Mouse (Mus musculus) skeletal muscle tissue, postnatal 0 days (tissue): ENCODE measurements around the gene Syt7. TPM values are rescaled to one million over a fixed set of nuclear protein-coding genes. Genes with fewer than 3 reads are reported as not detected.

Experiments used
- polyA plus RNA-seq: library from polyadenylated mRNA; unstranded; fragments of >200 nt; fragmentation: Nextera tagmentation; extraction: Ambion mirVana; gene quantifications from 2 replicates; pipeline ENCODE4 v1.2.1, GENCODE M21; 2015

Syt7 gene
- polyA plus RNA-seq, result 0.59 and 1.6 TPM in 2 replicates

DNA sequence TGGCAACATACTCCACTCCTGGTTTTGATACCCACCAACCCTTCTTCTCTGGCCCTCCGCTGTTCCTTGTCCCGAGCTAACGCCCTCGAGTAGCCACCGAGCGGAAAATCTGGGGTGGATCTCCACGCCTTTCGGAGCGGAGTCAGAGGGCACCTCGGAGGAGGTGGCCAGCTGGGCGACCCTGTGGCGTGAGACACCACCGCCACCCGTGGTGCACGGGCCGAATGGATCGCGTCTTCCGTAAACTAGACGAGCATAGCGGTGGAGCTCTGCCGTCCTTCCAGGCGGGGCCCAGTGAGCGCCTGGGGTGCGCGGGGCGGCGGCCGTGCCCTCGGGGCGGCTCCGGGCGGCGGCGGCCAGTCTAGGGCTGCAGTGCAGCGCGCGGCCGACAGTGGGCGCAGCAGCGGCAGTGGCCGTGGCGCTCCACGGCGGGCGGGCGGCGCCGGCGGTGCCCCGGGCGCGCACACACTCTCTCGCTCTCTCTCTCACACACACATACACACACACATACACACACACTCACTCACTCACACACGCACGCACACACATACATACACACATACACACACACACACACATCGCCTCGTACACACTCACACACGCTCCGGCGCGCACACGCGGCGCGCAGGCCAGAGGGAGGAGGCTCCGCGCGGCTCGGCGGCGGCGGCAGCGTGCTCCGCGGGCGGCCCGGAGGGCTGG is at the start of gene Syt7:
Gene Syt7, plus strand, starts transcription at position 476 of the 699 bp plus-strand sequence.

DNA sequence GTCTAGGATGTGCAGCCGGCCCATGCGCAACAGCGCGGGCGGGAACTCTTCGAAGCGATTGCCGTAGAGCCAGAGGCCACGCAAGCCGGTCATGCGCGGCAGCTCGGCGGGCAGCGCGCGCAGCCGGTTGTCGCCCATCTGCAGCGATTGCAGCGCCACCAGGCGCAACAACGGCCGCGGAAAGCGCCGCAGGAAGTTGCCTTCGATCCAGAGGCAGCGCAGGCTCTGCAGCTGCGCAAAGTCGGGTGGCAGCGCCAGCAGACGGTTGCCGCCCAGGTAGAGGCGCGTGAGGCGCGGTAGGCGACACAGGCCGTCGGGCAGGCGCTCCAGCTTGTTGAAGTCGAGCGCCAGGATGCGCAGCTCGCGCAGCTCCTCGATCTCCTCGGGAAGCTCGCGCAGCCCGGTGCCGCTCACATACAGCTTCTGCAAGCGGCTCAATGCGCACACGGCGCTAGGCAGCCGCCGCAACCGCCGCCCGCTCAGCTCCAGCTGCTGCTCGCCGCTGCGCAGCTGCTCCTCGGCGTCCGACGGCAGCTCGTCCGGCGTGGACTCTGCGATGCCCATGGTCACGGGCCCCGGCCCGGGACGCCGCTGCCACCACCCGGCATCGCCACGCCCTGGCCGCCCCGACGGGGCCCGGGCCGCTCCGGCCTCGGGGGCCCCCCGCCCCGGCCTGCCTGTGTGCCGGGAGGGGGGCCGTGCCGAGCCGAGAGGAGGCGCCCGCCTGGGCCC is 68.0 kb downstream of the Syt7 start, which contains the start of gene Lrrc10b:
Gene Lrrc10b, minus strand, starts transcription at position 722 of the 732 bp plus-strand sequence.

DNA sequence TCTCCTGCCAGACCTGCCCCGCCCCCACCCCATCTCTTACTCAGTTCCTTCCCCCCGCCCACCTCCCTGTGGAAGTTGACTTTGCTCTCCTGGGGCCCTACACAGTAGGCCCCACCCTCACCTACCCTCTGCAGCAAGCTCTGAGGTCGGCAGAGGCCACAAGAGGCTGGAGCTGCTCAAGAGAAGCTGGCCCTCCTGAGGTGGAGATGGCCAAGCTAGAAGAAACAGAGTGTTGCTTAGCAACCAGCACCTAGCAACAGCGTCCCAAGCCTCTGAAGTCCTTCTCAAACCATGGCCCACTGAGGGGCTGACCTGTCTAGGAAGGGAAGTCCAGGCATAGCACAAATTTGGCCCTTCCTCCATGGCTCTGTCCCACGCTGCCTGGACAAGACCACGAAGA is 93.8 kb downstream of the Syt7 start, which contains the start of gene Ppp1r32:
Gene Ppp1r32, minus strand, starts transcription at position 226 of the 400 bp plus-strand sequence.

Other genes starting within 250 kb of the Syt7 start
- 17.8 and 22.6 TPM in 2 replicates for gene Fads1, start 206.2 kb upstream of the Syt7 start, polyA plus RNA-seq
- 273 and 290 TPM in 2 replicates for gene Tmem258, start 185.1 kb upstream of the Syt7 start, polyA plus RNA-seq
- gene Fen1, start 184.9 kb upstream of the Syt7 start, polyA plus RNA-seq, result 14.4 and 16.6 TPM in 2 replicates
- gene Myrf, start 148.3 kb upstream of the Syt7 start, polyA plus RNA-seq, result 0.06 and 0.13 TPM in 2 replicates
- gene Dagla, start 84.2 kb upstream of the Syt7 start, polyA plus RNA-seq, result 1.5 and 1.7 TPM in 2 replicates
- 0.12 and 0.28 TPM in 2 replicates for gene Lrrc10b, start 68.4 kb downstream of the Syt7 start, polyA plus RNA-seq
- 0.17 TPM in 1 of 2 replicates, not detected in the other for gene Ppp1r32, start 93.8 kb downstream of the Syt7 start, polyA plus RNA-seq
- gene Cpsf7, start 136.2 kb downstream of the Syt7 start, polyA plus RNA-seq, result 17.2 and 17.3 TPM in 2 replicates
- gene Sdhaf2, start 137.1 kb downstream of the Syt7 start, polyA plus RNA-seq, result 44.2 and 47.1 TPM in 2 replicates
- 12.1 and 17.5 TPM in 2 replicates for gene Tmem216, start 167.1 kb downstream of the Syt7 start, polyA plus RNA-seq
- 9.1 and 10.6 TPM in 2 replicates for gene Cyb561a3, start 188.1 kb downstream of the Syt7 start, polyA plus RNA-seq
- 7.5 and 9.1 TPM in 2 replicates for gene Tmem138, start 188.3 kb downstream of the Syt7 start, polyA plus RNA-seq
- gene Ddb1, start 216.2 kb downstream of the Syt7 start, polyA plus RNA-seq, result 177 and 194 TPM in 2 replicates
- 6.8 and 8.3 TPM in 2 replicates for gene Tkfc, start 216.6 kb downstream of the Syt7 start, polyA plus RNA-seq
- 0.17 and 0.28 TPM in 2 replicates for gene Vwce, start 245.1 kb downstream of the Syt7 start, polyA plus RNA-seq